Comparison of ENCODE assay signal across 8 mouse cellular contexts in the genomic region with DNA sequence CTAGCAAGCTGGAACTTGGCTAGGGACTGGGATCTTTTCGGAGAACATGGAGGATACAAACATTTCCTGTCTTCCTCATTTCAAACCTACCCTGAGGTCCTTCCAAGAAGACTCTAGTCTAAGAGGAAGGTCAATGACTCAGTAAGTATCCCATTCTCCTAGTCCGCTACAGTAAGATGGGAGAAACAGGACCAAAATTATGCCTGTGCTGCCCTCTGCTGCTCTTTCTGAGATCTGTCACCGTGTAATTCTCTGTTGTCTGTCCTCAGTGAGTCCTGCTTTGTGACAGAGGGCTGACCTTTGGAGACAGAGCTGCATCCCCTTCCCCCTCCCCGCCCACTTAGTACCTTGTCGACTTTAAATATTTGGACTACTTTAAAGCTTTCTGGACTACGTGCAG.
DNase-seq lines count a peak whose midpoint lies in the region; ATAC-seq and TF ChIP-seq lines count a peak whose summit lies in the region.

No protein-coding gene starts in this region.

- intact Hi-C loops in gastrocnemius, postnatal 14 days (cut with DNase I; ENCODE audit: low total_unique reads) = no loop called here
- intact Hi-C loops in left cerebral cortex, postnatal 4 days (cut with DNase I) = loop anchor here (5.0 kb wide), 1 partner anchor 194 kb away; no protein-coding TSS in a partner anchor

- H3K4me1 ChIP-seq in forebrain, embryonic 14.5 days (ENCODE audit: control insufficient read depth, insufficient read depth, low read length) = no peaks in the 10 kb centered on the region
- H3K4me1 ChIP-seq in intestine, postnatal 0 days (replicated peaks; ENCODE audit: control insufficient read depth, insufficient read depth, low read length) = no peaks in the 10 kb centered on the region
- H3K4me1 ChIP-seq in neural tube, embryonic 13.5 days (replicated peaks) = no peaks in the 10 kb centered on the region

- 0 out of 2 replicates have a peak, but pooled peaks cover 3% of the 10 kb centered on the region for H3K9me3 ChIP-seq in forebrain, embryonic 14.5 days (replicated peaks; ENCODE audit: control insufficient read depth, low read length)
- no peaks in the 10 kb centered on the region for H3K9me3 ChIP-seq in intestine, postnatal 0 days (ENCODE audit: control insufficient read depth)
- no peaks in the 10 kb centered on the region for H3K9me3 ChIP-seq in neural tube, embryonic 13.5 days

- no peaks in the 10 kb centered on the region for H3K36me3 ChIP-seq in forebrain, embryonic 14.5 days (ENCODE audit: control insufficient read depth, insufficient read depth, low read length)
- no peaks in the 10 kb centered on the region for H3K36me3 ChIP-seq in intestine, postnatal 0 days (ENCODE audit: control insufficient read depth, insufficient read depth)
- H3K36me3 ChIP-seq in neural tube, embryonic 13.5 days = no peaks in the 10 kb centered on the region

- H3K9ac ChIP-seq in forebrain, embryonic 14.5 days (ENCODE audit: low read length) = no peak overlapping the region
- no peak overlapping the region for H3K9ac ChIP-seq in intestine, postnatal 0 days (ENCODE audit: low read depth, low read length)
- H3K9ac ChIP-seq in neural tube, embryonic 13.5 days = no peak overlapping the region

- no peak overlapping the region for H3K27ac ChIP-seq in forebrain, embryonic 14.5 days (ENCODE audit: low read depth, low read length)
- no peak overlapping the region for H3K27ac ChIP-seq in intestine, postnatal 0 days (ENCODE audit: low read depth, low read length)
- H3K27ac ChIP-seq in neural tube, embryonic 13.5 days (replicated peaks) = no peak overlapping the region

- H3K4me2 ChIP-seq in forebrain, embryonic 14.5 days (ENCODE audit: low read length) = no peak overlapping the region
- no peak overlapping the region for H3K4me2 ChIP-seq in intestine, postnatal 0 days (replicated peaks; ENCODE audit: low read depth)
- H3K4me2 ChIP-seq in neural tube, embryonic 13.5 days = no peak overlapping the region

- H3K27me3 ChIP-seq in forebrain, embryonic 14.5 days (replicated peaks; ENCODE audit: control insufficient read depth, insufficient read depth, low read length) = no peaks in the 10 kb centered on the region
- H3K27me3 ChIP-seq in intestine, postnatal 0 days (replicated peaks; ENCODE audit: control insufficient read depth, insufficient read depth, low read length) = no peaks in the 10 kb centered on the region
- no peaks in the 10 kb centered on the region for H3K27me3 ChIP-seq in neural tube, embryonic 13.5 days

- peak; percentile 11 for DNase-seq in gastrocnemius, postnatal 10 days
- no peak for DNase-seq in gastrocnemius, postnatal 14 days
- peak; percentile 6 for DNase-seq in c-Kit-positive CD71-negative TER-119-negative erythroid progenitor cells, embryonic 14.5 days (ENCODE audit: low read depth)
- peak; percentile 60 for DNase-seq in forebrain, embryonic 14.5 days (ENCODE audit: low spot score)
- peak; percentile 33 for DNase-seq in left cerebral cortex, postnatal 4 days
- DNase-seq in spleen, postnatal 36 days (ENCODE audit: low spot score in 2 of 2) = no peak

- H3K4me3 ChIP-seq in forebrain, embryonic 14.5 days (ENCODE audit: low read depth, low read length) = no peak overlapping the region
- no peak overlapping the region for H3K4me3 ChIP-seq in intestine, postnatal 0 days (ENCODE audit: low read depth, low read length)
- H3K4me3 ChIP-seq in neural tube, embryonic 13.5 days = no peak overlapping the region

- peak; percentile 77 for ATAC-seq in forebrain, embryonic 14.5 days
- no peak for ATAC-seq in intestine, postnatal 0 days
- peak; percentile 71; the same call in 1 of the 2 replicates for ATAC-seq in neural tube, embryonic 13.5 days (ENCODE audit: low read depth)

- 17% methylated on average over 6 of the region's 6 CpGs for WGBS in forebrain, embryonic 14.5 days
- 15% methylated on average over 6 of the region's 6 CpGs for WGBS in intestine, postnatal 0 days
- 27% methylated on average over 6 of the region's 6 CpGs for WGBS in neural tube, embryonic 13.5 days

- TF ChIP-seq CTCF in intestine, postnatal 0 days (IDR thresholded peaks at IDR 0.05; ENCODE audit: low read depth) = peak; percentile 88

Comparison
In these comparisons a context has a peak if more than half of its experiments do, and no peak if none do; other contexts are left out.
1. DNase-seq: peak in gastrocnemius, postnatal 10 days (single experiment), c-Kit-positive CD71-negative TER-119-negative erythroid progenitor cells, embryonic 14.5 days (single experiment), forebrain, embryonic 14.5 days (single experiment) and left cerebral cortex, postnatal 4 days (single experiment); none in gastrocnemius, postnatal 14 days (single experiment) and spleen, postnatal 36 days (0 of 2).